Comparison of ENCODE assay signal across 8 mouse cellular contexts in the genomic region with DNA sequence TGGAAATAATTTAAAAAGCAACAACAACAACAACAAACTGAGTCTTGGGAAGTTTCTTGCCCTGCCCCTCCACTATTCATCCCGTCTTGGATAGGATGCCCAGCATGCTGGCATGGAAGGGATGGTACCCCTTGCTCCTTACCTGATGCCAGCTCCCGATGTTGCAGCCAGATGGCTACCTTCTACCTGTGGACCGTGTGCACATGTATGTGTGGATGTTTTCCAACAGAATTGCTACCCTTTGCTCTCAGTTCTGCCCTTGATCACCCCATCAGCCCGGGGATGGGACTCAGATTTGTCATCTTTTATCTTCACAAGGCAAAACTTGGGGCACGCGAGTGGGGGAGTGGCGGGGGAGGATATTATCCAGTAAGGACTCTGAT. TPM values are rescaled to one million over a fixed set of nuclear protein-coding genes. Genes with fewer than 3 reads are reported as not detected.
DNase-seq lines count a peak whose midpoint lies in the region; ATAC-seq and TF ChIP-seq lines count a peak whose summit lies in the region.

No protein-coding gene starts in this region.

- H3K27me3 ChIP-seq in E14TG2a.4 (ENCODE audit: insufficient read depth, low read length): peaks cover 27% of the 10 kb centered on the region
- H3K27me3 ChIP-seq in heart, embryonic 15.5 days: no peaks in the 10 kb centered on the region
- peaks cover 16% of the 10 kb centered on the region for H3K27me3 ChIP-seq in liver, postnatal 0 days (ENCODE audit: insufficient read depth, low read length)

- H3K4me2 ChIP-seq in heart, embryonic 15.5 days: peak overlapping the region; percentile 83
- H3K4me2 ChIP-seq in liver, postnatal 0 days (ENCODE audit: low read depth, low read length): peak overlapping the region; percentile 83

- H3K9ac ChIP-seq in heart, embryonic 15.5 days: peak overlapping the region; percentile 85
- peak overlapping the region; percentile 50 for H3K9ac ChIP-seq in liver, postnatal 0 days (replicated peaks)

- H3K9me3 ChIP-seq in E14TG2a.4 (ENCODE audit: low read length): no peaks in the 10 kb centered on the region
- no peaks in the 10 kb centered on the region for H3K9me3 ChIP-seq in heart, embryonic 15.5 days (replicated peaks)
- H3K9me3 ChIP-seq in liver, postnatal 0 days (ENCODE audit: low read length): no peaks in the 10 kb centered on the region

- peak overlapping the region; percentile 98 for H3K4me3 ChIP-seq in E14TG2a.4 (replicated peaks; ENCODE audit: low read length)
- H3K4me3 ChIP-seq in heart, embryonic 15.5 days: peak overlapping the region; percentile 80
- H3K4me3 ChIP-seq in liver, postnatal 0 days (ENCODE audit: low read depth, low read length): peak overlapping the region; percentile 51

- DNase-seq in heart, adult 11 months: peak; percentile 95
- DNase-seq in heart, adult 8-10 months (ENCODE audit: low spot score): no peak
- DNase-seq in liver, postnatal 0 days: no peak
- no peak for DNase-seq in adipocyte (ENCODE audit: low spot score)
- no peak for DNase-seq in right cerebral cortex, postnatal 14 days
- no peak for DNase-seq in adrenal gland, postnatal 14 days

- no peak for TF ChIP-seq CTCF in E14TG2a.4 (conservative IDR thresholded peaks at IDR 0.05; ENCODE audit: low read length)
- no peak for TF ChIP-seq CTCF in liver, postnatal 0 days (IDR thresholded peaks at IDR 0.05; ENCODE audit: low read depth)

- ATAC-seq in heart, embryonic 15.5 days (replicated peaks; ENCODE audit: insufficient number of reproducible peaks, insufficient read depth, low FRiP score, low read depth): no peak
- no peak for ATAC-seq in liver, postnatal 0 days

- 34% methylated on average over 7 of the region's 7 CpGs for WGBS in heart, embryonic 15.5 days
- 41% methylated on average over 7 of the region's 7 CpGs for WGBS in liver, postnatal 0 days (ENCODE audit: insufficient replicate concordance)

- 0 out of 2 replicates have a peak, but pooled peaks cover 8% of the 10 kb centered on the region for H3K36me3 ChIP-seq in E14TG2a.4 (ENCODE audit: insufficient read depth, low read length)
- no peaks in the 10 kb centered on the region for H3K36me3 ChIP-seq in heart, embryonic 15.5 days
- no peaks in the 10 kb centered on the region for H3K36me3 ChIP-seq in liver, postnatal 0 days (replicated peaks; ENCODE audit: insufficient read depth, low read length)

- H3K27ac ChIP-seq in heart, embryonic 15.5 days: peak overlapping the region; percentile 99
- H3K27ac ChIP-seq in liver, postnatal 0 days (ENCODE audit: low read depth): no peak overlapping the region

- H3K4me1 ChIP-seq in E14TG2a.4 (replicated peaks; ENCODE audit: low read depth, low read length): peaks cover 93% of the 10 kb centered on the region
- H3K4me1 ChIP-seq in heart, embryonic 15.5 days (replicated peaks): peaks cover 78% of the 10 kb centered on the region
- H3K4me1 ChIP-seq in liver, postnatal 0 days (ENCODE audit: insufficient read depth): peaks cover 67% of the 10 kb centered on the region

- TF ChIP-seq EP300 in liver, postnatal 0 days (IDR thresholded peaks at IDR 0.05; ENCODE audit: low read depth): no peak

RNA-seq across cellular contexts. Expression of gene Rara, which starts 11.1 kb away (rescaled TPM):
- total RNA-seq in heart, adult 8-10 months (2022): 10 to 100 TPM; 10.8 to 13.5 (median 11.9) TPM
- polyA plus RNA-seq in heart, embryonic 15.5 days (2015; fragmentation: Nextera tagmentation; extraction: Ambion mirVana): 26.2 and 31.0 TPM in 2 replicates
- polyA plus RNA-seq in liver, postnatal 0 days (2015; fragmentation: Nextera tagmentation; extraction: Ambion mirVana): 5.4 and 5.6 TPM in 2 replicates
- 24.5 and 29.3 TPM in 2 replicates for total RNA-seq in adrenal gland, postnatal 14 days (2021)

RNA-seq across cellular contexts. Expression of gene Cdc6, which starts 31.1 kb away (rescaled TPM):
- under 1 TPM; 0.16 to 0.49 (median 0.25) TPM for total RNA-seq in heart, adult 8-10 months (2022)
- 14.2 and 20.4 TPM in 2 replicates for polyA plus RNA-seq in heart, embryonic 15.5 days (2015; fragmentation: Nextera tagmentation; extraction: Ambion mirVana)
- 19.1 and 22.3 TPM in 2 replicates for polyA plus RNA-seq in liver, postnatal 0 days (2015; fragmentation: Nextera tagmentation; extraction: Ambion mirVana)
- total RNA-seq in adrenal gland, postnatal 14 days (2021): 3.5 and 5.8 TPM in 2 replicates

RNA-seq across cellular contexts. Expression of gene Gjd3, which starts 44.1 kb away (rescaled TPM):
- under 1 TPM in 1 of 4 experiments, not detected in 3; 0.44 TPM for total RNA-seq in heart, adult 8-10 months (2022)
- 3.6 and 4.4 TPM in 2 replicates for polyA plus RNA-seq in heart, embryonic 15.5 days (2015; fragmentation: Nextera tagmentation; extraction: Ambion mirVana)
- not detected in 2 replicates for polyA plus RNA-seq in liver, postnatal 0 days (2015; fragmentation: Nextera tagmentation; extraction: Ambion mirVana)
- total RNA-seq in adrenal gland, postnatal 14 days (2021): not detected in 2 replicates
